Mouse (Mus musculus): ENCODE results near the gene Htr1d.

Htr1d gene

DNA sequence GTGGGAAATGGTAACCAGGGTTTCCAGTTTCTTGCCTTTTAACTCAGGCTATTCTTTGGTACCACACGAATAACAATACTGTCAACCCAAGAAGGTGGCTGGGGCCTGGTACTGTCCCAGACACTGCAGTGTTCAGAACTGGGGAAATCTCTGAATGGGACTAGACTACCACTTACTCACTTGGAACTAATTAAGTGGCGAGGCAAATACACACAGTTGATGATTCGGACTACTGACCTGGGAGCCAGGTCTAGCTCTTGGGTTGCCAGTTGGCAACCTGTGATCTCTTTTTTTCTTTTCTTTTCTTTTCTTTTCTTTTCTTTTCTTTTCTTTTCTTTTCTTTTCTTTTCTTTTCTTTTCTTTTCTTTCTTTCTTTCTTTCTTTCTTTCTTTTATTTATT, 29.0 kb downstream of the Htr1d start:
- CTCF ChIA-PET = no interaction called here

DNA sequence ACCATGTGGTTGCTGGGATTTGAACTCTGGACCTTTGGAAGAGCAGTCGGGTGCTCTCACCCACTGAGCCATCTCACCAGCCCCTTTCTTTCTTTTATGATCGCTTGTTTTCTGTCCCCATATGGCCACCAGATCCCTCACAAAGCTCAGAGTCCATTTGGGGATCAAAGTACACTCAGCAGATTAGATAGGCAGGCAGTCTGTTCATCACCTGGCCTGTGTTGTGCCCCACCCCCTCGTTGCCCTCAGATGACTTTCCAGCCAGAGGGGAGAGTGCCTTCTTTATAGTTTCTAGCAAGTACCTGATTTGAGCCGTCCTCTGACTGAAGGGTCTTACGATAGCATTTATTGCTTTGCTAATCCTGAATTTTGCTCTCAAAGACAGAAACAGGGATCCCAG, 29.5 kb downstream of the Htr1d start:
- CTCF ChIA-PET = no interaction called here

DNA sequence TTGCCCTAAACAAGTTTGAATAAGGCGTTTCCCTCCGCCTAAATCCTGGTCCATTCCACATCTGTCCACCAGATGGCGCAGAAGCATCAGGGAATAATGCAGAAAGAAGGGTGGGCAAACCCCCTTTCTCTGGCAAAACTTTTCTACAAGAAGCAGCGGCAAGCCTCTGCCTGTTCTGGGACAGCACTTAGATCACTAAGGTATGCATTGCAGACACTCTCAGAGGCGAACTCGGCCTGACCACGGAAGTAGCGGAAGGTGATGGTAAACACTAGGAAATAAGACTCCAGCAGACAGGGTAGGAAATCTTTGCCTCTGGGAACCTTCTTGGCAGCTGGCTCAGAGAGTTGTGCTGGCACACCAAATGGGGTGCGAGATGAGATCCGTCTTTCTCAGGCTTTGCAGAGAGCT, 31.5 kb downstream of the Htr1d start:
- CTCF ChIA-PET = interaction anchor here (0.7 to 0.9 kb wide), 2 partner anchors 71 to 92 kb away, joined by 3 to 4 read pairs; no protein-coding TSS in a partner anchor

DNA sequence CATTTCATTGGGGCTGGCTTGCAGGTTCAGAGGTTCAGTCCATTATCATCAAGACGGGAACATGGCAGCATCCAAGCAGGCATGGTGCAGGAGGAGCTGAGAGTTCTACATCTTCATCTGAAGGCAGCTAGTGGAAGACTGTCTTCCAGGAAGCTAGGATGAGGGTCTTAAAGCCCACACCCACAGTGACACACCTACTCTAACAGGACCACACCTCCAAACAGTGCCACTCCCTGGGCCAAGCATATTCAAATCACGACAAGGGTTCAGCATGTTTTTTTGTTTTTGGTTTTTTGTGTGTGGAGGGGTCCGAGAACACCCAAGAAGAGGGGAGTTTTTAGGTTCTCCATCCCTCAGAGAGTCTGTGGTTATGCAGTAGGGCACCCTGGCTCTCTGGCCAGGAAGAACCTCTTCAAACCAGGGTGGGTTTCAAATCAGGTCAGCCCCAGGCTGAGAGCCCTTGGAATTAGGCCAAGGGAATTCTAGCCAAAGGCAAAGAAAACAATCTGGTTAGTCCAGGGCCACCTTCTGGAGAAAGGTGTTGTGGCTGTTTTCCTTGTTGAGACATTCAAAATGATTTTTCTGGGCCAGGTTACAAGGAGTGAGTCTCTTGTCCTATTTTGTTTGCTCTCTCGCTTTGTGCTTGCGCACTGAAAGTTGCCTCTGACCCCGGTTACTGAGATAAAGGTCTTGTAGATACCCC, 33.3 kb downstream of the Htr1d start:
- CTCF ChIA-PET = interaction anchor here (1.5 kb wide), 1 partner anchor 165 kb away, joined by 6 read pairs; no protein-coding TSS in a partner anchor

DNA sequence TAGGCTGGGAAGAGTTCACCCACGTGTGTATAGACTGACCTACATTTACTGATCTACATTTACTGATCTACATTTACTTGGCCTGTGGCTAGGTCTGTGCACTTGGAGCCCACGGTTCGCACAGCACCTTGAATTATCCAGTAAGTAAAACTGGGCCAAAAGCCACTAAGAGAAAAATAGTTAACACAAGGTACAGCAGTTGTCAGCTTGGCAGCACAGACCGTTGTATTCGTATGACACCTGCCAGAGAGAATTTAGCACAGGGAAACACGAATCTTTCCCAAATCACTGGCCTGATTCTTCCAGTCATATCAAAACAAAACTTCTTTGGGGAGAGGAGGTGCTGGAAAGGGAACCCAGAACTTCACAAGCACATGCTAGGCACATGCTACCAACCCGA, 35.0 kb downstream of the Htr1d start:
- CTCF ChIA-PET = interaction anchor here (0.5 kb wide), 1 partner anchor 1754 kb away, joined by 3 read pairs; no protein-coding TSS in a partner anchor

DNA sequence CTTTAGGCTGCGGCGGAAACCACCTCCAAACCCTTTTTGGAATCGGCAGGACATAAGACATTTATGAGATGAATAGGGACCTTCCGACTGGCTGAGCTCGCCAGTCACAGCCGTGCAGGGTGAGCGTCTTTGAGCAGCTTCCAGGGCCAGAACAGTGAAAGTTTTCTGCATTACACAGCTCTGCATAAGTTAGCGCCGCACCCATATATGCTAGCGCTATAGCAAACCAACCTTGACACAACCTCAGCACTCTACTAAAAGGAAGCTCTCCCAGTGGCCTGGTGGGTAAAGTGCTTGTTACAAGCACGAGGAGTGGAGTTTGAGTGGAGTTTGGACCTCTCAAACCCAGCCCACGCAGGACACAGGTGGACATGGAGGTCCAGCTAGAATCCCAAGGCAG, 35.9 kb downstream of the Htr1d start:
- CTCF ChIA-PET = no interaction called here

DNA sequence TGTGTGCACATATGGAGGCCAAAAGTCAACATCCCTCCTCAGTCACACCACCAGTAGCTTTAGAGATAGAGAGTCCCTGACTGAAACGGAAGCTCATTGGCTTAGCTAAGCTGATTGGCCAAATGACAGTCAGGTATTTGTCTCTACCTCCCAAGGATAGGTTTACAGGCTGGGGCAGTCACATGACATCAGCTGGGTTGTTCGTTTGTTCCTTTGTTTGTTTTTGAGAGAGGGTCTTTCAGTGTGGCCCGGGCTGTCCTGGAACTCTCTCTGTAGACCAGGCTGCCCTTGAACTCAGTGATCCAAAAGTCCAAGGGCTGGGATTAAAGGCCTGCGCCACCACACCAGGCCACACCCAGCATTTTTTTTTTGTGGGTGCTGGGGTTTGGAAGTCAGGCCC, 37.9 kb downstream of the Htr1d start:
- CTCF ChIA-PET = no interaction called here

DNA sequence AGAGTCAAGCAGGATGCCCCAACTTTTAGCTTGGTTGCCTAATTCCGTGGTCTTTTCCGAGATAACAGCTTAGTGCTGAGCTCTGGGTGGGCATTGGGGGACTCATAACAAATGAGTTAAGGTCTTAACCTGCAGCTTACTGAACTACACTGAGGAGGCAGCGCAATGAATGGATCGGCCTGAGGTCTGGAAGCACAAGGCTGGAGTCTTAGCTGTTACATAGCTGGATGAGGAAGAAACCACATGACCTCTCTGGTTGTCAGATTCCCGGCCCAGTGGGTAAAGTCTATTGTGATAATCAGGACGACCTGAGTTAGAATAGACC, 38.4 kb downstream of the Htr1d start:
- CTCF ChIA-PET = no interaction called here

DNA sequence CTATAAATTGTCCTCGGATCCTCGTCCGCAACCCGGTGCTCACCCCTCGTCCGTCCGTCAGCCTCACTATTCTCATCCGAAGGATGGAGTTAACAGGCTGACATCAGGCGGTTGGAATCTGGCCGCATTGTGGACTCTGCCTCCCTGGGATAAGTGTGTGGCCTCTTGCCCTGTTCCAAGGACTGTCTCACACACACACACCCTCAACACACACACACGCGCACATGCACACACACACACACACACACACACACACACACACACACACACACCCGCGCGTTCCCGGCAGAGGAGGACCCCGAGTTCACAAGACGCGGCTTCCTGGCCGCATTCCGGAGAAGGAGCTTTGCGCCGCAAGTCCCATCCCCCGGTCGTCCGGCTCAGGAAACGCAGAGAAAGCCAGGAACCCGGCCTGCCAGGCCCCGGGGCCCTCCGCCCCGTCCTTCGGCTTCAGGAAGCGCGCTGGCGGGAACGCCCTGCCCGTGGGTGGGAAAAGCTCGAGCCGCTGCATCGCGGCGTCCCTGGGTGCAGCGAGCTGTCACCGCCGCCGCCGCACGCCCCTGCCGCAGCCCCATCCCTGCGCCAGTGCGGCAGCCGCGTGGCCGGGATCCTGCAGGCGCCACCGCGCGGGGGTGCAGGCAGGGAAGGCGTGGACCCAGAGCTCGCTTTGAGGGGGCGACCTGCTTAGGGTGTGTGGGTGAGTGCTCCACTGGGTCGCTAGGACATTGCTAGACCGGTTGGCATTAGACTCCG, 38.9 kb downstream of the Htr1d start, which contains the start of gene 6030445D17Rik:
Gene 6030445D17Rik, plus strand, starts transcription at position 165 of the 753 bp plus-strand sequence.
- CTCF ChIA-PET = interaction anchor here (0.7 kb wide), 1 partner anchor 64 kb away, joined by 8 read pairs; no protein-coding TSS in a partner anchor

DNA sequence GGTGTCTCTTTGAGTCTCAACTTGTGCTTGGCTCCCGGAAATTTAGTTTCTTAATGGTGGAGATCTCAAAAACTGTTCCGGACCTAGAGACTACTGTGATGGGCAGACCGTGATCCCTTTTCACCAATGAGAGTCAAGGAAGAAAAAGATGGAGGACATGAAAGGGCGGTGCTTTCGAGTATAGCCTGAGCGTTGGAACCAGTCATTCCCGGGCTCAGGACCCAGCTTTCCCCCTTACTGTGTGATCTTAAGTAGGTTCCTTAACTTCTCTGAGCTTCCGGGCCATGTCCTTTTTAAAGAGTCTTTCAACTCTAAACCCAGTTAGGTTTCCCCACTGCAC, 39.5 kb downstream of the Htr1d start:
- CTCF ChIA-PET = interaction anchor here (0.7 kb wide), 1 partner anchor 63 kb away, joined by 8 read pairs; no protein-coding TSS in a partner anchor

DNA sequence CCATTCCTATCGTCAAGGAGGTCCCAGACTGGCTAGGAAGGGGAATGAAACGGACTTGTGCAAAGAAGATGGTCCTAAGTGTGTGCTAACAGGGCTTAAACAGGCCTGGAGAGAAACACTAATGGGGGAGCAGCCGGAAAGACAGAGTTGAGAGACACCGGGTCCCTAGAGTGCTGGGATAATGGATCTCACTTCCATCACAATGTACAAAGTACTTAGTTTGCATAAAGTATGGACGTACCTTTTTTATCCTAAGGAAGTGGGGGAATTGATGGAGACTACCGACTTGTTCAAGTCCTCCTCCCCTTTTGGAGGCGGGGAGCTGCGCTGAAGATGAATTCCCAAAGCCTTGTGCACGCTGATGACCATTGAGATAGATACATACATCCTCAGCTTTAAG, 40.1 kb downstream of the Htr1d start:
- CTCF ChIA-PET = no interaction called here

DNA sequence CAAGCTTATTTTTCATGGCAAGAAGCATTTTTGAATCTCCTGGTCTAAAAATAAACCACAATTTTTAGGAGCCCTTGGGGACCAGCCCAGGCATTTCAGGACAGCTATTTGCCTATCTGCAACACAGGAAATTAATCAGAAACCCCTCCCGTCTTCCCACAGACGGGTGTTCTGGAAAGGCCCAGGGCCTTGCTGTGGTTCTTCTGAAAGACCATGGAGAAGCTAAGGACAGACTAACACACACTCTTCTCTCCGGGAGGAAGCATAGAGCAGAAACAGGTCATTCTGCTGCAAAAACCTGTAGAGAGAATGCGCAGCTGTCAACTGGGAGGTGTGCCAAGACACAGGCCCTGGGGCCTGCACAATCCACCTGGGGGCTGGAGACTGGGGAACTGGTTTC, 42.9 kb downstream of the Htr1d start:
- CTCF ChIA-PET = interaction anchor here (0.7 kb wide), 1 partner anchor 1643 kb away, joined by 5 read pairs; no protein-coding TSS in a partner anchor

DNA sequence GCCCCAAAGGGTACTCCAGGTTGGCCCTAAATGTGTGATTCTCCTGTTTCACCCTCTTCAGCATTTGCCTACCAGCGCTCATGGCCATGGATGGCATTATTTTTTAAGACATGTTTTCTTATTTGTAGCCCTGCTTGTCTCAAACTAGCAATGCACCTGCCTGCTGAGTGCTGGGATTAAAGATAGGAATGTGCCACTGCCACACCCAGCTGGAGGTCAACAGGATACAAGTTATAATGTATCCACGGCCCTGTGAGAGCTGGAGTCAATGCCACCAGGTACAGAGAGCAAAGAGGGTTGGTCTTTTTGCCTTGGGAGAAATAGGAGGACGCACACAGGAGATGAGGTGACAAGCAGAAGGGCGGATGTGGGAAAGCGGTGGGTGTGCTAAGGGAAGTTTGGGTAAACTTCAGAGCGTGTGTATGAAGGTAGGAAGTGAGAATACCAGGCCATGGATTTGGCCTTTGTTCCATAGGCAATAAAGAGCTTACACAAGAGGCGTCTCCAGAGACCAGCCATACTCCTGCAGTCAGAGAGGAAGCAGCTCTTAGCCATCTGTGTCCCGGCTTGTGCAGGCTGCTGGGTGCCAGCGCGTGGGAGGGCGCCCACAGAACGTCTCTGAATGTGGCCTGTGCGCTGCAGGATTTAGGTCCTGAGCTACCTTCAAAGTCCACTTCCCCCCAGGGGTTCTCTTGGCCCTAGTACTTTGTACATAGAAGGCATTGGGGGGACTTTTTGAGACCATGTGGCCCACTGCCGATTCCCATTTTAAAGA, 45.4 kb downstream of the Htr1d start:
- CTCF ChIA-PET = no interaction called here

DNA sequence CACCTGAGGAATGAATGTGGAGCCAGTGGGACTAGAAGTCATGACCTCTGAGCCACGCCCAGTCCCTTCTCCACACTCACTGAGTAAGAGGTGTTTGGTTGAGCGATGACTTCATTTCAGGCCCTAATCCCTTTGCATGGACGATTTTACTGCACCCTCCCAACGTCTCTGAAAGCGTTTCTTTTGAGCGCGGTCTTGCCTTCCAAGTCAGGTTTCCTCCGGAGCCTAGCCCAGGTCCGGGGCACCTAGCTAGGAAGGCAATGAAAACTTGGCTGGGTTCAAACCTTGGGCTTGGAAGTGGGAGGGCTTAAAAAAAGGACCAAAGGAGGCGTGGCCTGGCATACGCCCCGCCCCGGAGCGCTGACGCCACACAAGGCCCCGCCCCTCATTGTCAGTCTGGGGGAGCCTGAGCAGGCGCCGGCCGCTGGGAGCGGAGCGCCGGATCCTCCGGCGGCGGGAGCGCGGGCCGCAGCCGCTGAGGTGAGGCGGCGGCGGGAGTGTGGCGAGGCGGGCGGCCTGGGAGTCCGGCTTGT, 46.1 kb downstream of the Htr1d start, which contains the start of gene Luzp1:
Gene Luzp1, plus strand, starts transcription at position 391 of the 533 bp plus-strand sequence.
- CTCF ChIA-PET = no interaction called here

DNA sequence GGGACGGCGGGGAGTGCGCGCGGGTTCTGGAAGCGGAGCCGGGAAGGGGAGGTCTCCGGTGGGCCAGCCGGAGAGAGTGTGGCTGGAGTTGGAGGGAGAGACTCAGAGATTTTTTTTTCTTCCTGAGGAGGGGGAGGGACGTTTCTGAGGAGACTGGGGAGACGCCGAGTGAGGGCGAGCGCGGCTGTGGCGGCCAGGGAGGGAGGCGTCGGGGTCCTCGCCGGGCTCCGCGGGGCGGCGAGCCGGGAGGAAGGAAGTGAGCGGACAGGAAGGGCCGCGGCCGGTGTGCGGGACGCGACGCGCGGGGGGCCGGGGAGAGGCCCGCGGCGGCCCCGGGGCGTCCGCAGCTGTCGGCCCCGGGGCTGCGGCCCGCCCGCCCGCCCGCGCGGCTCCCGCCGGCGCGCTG, 46.6 kb downstream of the Htr1d start:
- CTCF ChIA-PET = interaction anchor here (0.6 kb wide), 2 partner anchors 56 to 90 kb away, joined by 3 read pairs; no protein-coding TSS in a partner anchor

DNA sequence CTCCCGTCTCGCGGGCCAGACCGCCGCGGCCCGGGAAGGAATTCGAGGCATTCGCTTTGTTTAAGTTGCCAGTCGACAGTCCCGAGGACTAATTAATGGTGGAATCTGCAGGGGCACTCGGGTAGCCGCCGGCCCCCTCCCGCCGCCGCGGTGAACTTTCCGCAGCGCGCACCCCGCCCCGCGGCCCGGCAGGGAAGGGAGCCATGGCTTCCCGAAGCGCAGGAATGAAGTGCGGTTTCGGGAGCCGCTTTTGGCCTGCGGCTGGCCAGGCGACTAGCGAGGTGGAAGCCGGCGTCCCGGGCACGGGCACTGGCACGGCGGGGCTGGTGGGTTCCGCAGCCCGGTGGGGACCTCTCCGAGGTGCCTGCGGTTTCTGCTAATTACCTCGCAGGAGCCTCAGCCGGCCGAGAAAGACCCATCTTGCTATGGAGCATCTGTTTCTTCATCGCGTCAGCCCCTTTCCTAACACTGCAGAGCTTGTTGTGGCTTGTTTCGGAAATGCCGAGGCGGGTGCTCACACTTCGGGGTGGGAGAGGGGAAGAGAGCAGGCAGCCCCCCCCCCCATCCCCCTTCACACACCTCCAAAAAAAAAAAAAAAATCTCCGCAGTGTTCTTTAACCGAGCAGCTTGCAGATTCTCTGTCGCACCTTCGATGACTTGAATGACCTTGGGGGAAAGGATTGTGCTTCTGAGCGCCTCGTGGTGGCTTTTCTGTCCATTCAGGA, 47.2 kb downstream of the Htr1d start:
- CTCF ChIA-PET = interaction anchor here (0.6 kb wide), 2 partner anchors 56 to 89 kb away, joined by 3 read pairs; no protein-coding TSS in a partner anchor

DNA sequence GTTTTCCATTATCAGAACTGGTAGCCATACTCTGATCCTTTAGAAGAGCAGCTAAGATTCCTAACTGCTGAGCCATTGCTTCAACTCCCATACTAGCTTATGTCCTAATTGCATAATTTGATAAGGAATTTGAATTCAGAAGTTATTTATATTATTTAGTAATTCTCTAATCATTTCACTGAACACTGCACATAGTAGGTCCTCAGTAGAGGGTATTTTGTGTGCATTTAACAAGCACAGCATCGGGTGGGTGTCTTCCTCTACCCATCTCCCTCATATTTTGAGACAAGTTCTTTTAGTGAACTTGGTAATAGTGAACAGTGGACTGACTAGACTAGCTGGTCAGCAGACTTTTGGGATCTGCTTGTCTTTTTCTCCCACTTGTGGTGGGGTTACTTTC, 53.4 kb downstream of the Htr1d start:
- CTCF ChIA-PET = interaction anchor here (0.5 to 0.6 kb wide), 2 partner anchors 75 to 151 kb away, joined by 3 read pairs; no protein-coding TSS in a partner anchor

DNA sequence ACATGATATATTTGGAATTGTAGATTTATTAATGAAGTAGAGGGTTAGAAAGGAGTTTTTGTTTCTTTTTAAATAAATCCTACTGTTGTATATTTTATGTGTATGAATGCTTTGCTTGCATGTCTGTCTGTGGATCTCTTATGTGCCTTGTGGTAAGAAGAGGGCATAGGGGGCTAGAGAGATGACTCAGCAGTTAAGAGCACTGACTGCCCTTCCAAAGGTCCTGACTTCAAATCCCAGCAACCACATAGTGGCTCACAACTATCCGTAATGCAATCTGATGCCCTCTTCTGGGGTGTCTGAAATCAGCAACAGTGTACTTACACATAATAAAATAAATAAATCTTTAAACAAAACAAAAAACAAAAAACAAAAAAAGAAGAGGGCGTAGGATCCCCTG, 63.2 kb downstream of the Htr1d start:
- CTCF ChIA-PET = no interaction called here
